Mouse (Mus musculus): ENCODE data around the gene Zfp26.

Zfp26 gene

GRCm38 (mm10) chr9:20459377-20460317, at the start of gene Zfp26:
Gene Zfp26 (minus strand): TSS chr9:20460162.
- peak; percentile 71 to 77 for DNase-seq (ENCODE audit: low spot score in 2 of 2)

GRCm38 (mm10) chr9:20509676-20510075, 49.7 kb upstream of the Zfp26 start:
- no peak for DNase-seq (ENCODE audit: low spot score in 2 of 2)

- DNase-seq (ENCODE audit: low spot score in 2 of 2) = no peak
Observed at GRCm38 (mm10) chr9:20504801-20505200, 44.8 kb upstream of the Zfp26 start.

- no peak for DNase-seq (ENCODE audit: low spot score in 2 of 2)
Observed at GRCm38 (mm10) chr9:20493281-20493680, 33.3 kb upstream of the Zfp26 start.

GRCm38 (mm10) chr9:20492527-20493233, 32.7 kb upstream of the Zfp26 start, which contains the start of gene Zfp426:
Gene Zfp426 (minus strand): TSS chr9:20492746.
- peak; percentile 76 to 85 for DNase-seq (ENCODE audit: low spot score in 2 of 2)

- no peak for DNase-seq (ENCODE audit: low spot score in 2 of 2)
Observed at GRCm38 (mm10) chr9:20491858-20492526, 32.0 kb upstream of the Zfp26 start.

GRCm38 (mm10) chr9:20489536-20489935, 29.6 kb upstream of the Zfp26 start:
- DNase-seq (ENCODE audit: low spot score in 2 of 2) = no peak

GRCm38 (mm10) chr9:20479396-20479795, 19.4 kb upstream of the Zfp26 start:
- DNase-seq (ENCODE audit: low spot score in 2 of 2) = no peak

GRCm38 (mm10) chr9:20476632-20477031, 16.7 kb upstream of the Zfp26 start:
- no peak for DNase-seq (ENCODE audit: low spot score in 2 of 2)

GRCm38 (mm10) chr9:20466761-20467442, 6.9 kb upstream of the Zfp26 start:
- peak; percentile 14 to 31 for DNase-seq (ENCODE audit: low spot score in 2 of 2)

- DNase-seq (ENCODE audit: low spot score in 2 of 2) = no peak
Observed at GRCm38 (mm10) chr9:20453647-20454046, 6.3 kb downstream of the Zfp26 start.

- DNase-seq (ENCODE audit: low spot score in 2 of 2) = no peak
Observed at GRCm38 (mm10) chr9:20451493-20451892, 8.5 kb downstream of the Zfp26 start.

GRCm38 (mm10) chr9:20443183-20443783, 16.7 kb downstream of the Zfp26 start:
- no peak for DNase-seq (ENCODE audit: low spot score in 2 of 2)

- DNase-seq (ENCODE audit: low spot score in 2 of 2) = no peak
Observed at GRCm38 (mm10) chr9:20430004-20430403, 30.0 kb downstream of the Zfp26 start.

- DNase-seq (ENCODE audit: low spot score in 2 of 2) = no peak
Observed at GRCm38 (mm10) chr9:20411460-20411859, 48.5 kb downstream of the Zfp26 start.

GRCm38 (mm10) chr9:20409319-20409718, 50.6 kb downstream of the Zfp26 start:
- no peak for DNase-seq (ENCODE audit: low spot score in 2 of 2)

- DNase-seq (ENCODE audit: low spot score in 2 of 2) = no peak
Observed at GRCm38 (mm10) chr9:20385343-20385703, 74.6 kb downstream of the Zfp26 start.

GRCm38 (mm10) chr9:20384532-20385342, 75.2 kb downstream of the Zfp26 start, which contains the start of gene Zfp560:
Gene Zfp560 (minus strand): TSS chr9:20385177.
- peak; percentile 85 to 90 for DNase-seq (ENCODE audit: low spot score in 2 of 2)

GRCm38 (mm10) chr9:20383659-20384058, 76.3 kb downstream of the Zfp26 start:
- DNase-seq (ENCODE audit: low spot score in 2 of 2) = no peak
